Mouse (Mus musculus) gastrocnemius, postnatal 10 days (tissue): ENCODE data around the gene Blm. TPM values are rescaled to one million over a fixed set of nuclear protein-coding genes. Genes with fewer than 3 reads are reported as not detected.
A peak's percentile ranks its signal among the peaks of the same experiment; 100 is the strongest.

Source experiments
- DNase-seq: peaks from one replicate; pipeline ENCODE4 v3.0.0; 2021; ENCODE audit warnings: mixed read lengths
- total RNA-seq, 2 experiments: library from RNA; stranded (reverse); gene quantifications; 2 replicates each; pipeline ENCODE4 v1.2.3; 2021

Gene Blm
- total RNA-seq, 2 experiments from 2014 or later, result 5.4 to 6.3 TPM

GRCm38 (mm10) chr7:80461891-80462290, 73.0 kb downstream of the Blm start:
- no peak for DNase-seq

- DNase-seq, result no peak
Observed at GRCm38 (mm10) chr7:80460892-80461291, 74.0 kb downstream of the Blm start.

- DNase-seq, result no peak
Observed at GRCm38 (mm10) chr7:80460199-80460598, 74.7 kb downstream of the Blm start.

- DNase-seq, result no peak
Observed at GRCm38 (mm10) chr7:80457831-80458343, 77.0 kb downstream of the Blm start.

- DNase-seq, result peak; percentile 53
Observed at GRCm38 (mm10) chr7:80457241-80457640, 77.7 kb downstream of the Blm start.

- DNase-seq, result no peak
Observed at GRCm38 (mm10) chr7:80456327-80456726, 78.6 kb downstream of the Blm start.

GRCm38 (mm10) chr7:80455505-80456160, 79.3 kb downstream of the Blm start:
- no peak for DNase-seq

- DNase-seq, result no peak
Observed at GRCm38 (mm10) chr7:80454786-80455185, 80.1 kb downstream of the Blm start.

- no peak for DNase-seq
Observed at GRCm38 (mm10) chr7:80453997-80454396, 80.9 kb downstream of the Blm start.

- DNase-seq, result no peak
Observed at GRCm38 (mm10) chr7:80453121-80453520, 81.8 kb downstream of the Blm start.

GRCm38 (mm10) chr7:80452241-80452640, 82.7 kb downstream of the Blm start:
- DNase-seq, result no peak

- DNase-seq, result no peak
Observed at GRCm38 (mm10) chr7:80451550-80452232, 83.2 kb downstream of the Blm start.

GRCm38 (mm10) chr7:80450354-80450753, 84.6 kb downstream of the Blm start:
- no peak for DNase-seq

- DNase-seq, result no peak
Observed at GRCm38 (mm10) chr7:80449620-80450091, 85.3 kb downstream of the Blm start.

- no peak for DNase-seq
Observed at GRCm38 (mm10) chr7:80447336-80447735, 87.6 kb downstream of the Blm start.

GRCm38 (mm10) chr7:80446221-80446878, 88.6 kb downstream of the Blm start:
- no peak for DNase-seq

- peak; percentile 45 for DNase-seq
Observed at GRCm38 (mm10) chr7:80445492-80445891, 89.4 kb downstream of the Blm start.

GRCm38 (mm10) chr7:80444401-80445249, 90.3 kb downstream of the Blm start:
- DNase-seq, result no peak

GRCm38 (mm10) chr7:80443124-80443523, 91.8 kb downstream of the Blm start:
- DNase-seq, result no peak

- no peak for DNase-seq
Observed at GRCm38 (mm10) chr7:80441986-80442904, 92.7 kb downstream of the Blm start.

GRCm38 (mm10) chr7:80440685-80441084, 94.2 kb downstream of the Blm start:
- DNase-seq, result no peak
